Mouse (Mus musculus): Measurements from ENCODE around the gene Ift122.
A peak's percentile ranks its signal among the peaks of the same experiment; 100 is the strongest.
"Not testable (repeated sequence)": the region's sequence is repeated elsewhere in the genome, so short reads cannot be mapped to it uniquely, and the experiment has no call there.

The Ift122 gene

DNA sequence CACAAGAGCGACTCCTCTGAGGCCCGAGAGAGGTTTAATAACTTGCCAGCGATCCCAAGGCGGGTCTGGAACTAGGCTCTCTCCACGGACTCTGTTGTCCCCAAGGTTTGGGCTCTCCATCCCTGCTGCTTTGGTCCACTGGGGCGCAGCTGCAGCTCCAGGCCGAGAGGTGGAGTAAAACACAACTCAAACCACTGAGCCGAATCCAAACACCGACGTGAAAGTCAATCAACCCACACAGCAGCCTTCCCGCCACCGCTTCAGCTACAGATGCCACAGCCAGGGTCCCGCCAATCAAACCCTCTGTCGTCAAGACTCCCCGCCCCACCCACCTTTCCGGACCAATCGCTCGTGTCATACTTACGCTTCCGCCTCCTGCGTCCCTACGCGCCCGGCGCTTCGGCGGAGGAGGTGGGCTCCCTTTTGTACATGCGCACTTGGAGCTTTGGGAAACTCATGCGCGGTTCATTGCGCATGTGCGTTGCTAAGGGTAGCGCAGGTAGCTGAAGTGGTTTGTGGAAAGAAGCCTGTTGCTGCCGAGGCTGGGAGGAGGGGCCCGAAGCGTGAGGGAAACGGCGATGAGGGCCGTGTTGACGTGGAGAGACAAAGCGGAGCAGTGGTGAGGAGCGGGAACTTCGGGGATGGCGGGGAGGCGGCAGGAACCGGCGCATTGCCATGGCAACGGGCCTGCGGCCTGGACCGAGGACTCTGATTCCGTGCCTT is at the start of gene Ift122, which contains the start of gene Mbd4:
Gene Ift122 (plus strand): TSS at position 380 of the 723 bp plus-strand sequence.
Gene Mbd4 (minus strand): TSS at position 281 of the 723 bp plus-strand sequence.
- peak; percentile 99 for DNase-seq

DNA sequence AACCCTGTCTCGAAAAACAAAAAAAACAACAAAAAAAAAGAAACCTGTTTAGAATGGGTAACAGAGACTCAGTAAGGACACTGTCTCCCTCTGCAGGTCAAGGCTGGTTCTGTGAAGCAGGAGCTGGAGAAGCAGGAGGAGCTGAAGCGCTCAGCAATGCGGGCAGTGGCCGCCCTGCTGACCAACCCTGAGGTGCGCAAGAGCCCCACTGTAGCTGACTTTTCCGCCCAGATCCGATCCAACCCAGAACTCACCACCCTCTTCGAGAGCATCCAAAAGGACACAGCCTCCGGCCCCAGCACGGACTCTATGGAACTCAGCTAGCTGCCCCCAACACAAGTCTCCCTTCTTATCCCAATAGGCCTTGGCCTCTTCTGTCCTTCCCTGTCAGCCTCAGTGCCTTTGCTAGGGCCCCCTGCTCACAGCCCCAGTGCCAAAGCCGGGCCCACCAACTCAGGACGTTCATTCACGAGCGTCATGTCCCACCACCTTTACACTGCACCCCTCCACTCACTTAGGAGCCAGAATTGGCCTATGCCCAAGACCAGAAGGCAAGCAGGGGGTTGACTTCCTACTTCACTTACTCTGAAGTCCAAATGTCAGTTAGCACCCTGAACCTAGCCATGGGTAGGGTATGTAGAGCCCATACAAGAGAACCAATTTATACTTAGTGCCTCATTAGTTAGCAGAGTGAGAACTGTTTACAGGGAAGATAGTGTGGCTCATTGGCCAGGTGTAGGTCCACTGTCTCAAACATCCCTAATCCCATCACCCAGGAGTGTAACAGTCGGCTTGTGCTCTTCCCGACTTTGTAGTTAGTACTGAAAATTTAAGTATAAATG is 49.5 kb upstream of the Ift122 start:
- DNase-seq: peak; percentile 68

DNA sequence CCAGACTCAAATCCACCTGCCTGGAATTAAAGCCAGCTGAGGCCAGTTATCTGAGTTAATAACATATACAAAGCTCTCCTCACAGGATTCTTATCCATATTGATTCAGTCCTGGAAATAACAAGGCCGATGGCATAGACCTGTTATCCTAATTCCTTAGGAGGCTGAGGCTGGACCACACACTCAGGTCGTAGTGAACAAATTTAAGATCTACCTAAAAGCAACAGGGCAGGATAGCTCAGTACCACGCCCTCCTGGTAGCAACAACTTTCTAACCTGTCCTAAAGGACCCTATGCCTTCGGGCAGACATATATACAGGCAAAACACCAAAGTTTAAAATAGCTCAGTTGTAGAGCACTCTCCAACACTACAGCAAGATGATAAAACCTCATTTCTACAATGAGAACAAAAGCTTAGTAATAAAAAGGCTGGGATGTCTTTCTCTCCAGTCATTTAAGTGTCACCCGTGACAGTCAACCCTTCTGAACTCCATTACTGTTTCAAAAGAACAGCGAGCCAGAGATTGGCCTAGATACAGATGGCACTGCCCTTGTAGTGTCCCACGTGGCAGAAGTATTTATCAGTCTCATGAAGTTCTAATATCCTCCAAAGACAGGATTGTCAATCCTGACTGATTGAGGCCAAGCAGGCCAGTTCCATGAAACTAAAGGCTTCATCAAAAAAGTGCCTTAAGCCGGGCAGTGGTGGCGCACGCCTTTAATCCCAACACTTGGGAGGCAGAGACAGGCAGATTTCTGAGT is 48.7 kb upstream of the Ift122 start:
- no peak for DNase-seq

DNA sequence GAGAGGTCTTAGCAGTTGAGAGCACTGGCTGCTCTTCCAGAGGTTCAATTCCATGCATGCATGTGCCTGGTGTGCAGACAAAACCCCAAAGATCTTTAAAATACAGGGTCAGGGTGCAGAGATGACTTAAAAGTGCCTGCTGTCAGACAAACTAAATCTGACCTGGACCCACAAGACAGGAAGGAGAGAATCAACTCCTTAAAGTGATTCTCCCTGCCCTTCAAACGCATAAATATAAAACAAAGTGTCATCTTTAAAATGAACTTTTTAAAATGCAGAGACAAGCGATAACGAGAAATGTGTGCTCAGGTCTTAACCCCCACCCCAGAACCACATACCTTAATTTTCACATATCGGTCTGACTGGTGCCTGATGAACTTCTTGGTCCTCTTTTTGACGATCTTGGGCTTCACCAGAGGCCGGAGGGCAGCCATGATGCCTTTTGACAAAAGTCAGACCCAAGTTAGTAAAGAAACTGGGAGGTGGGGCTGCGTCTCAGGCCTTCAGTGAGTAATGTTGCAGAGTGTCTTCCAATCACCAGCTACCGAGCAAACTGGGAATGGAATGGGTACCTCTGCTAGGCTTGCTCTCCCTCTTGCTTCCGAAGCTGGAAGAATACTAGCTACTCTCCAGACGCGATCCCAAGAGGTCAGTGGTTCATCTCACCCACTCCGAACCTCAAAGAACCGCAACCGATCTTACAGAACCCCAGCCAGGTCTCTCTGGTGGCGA is 45.6 kb upstream of the Ift122 start:
- no peak for DNase-seq

DNA sequence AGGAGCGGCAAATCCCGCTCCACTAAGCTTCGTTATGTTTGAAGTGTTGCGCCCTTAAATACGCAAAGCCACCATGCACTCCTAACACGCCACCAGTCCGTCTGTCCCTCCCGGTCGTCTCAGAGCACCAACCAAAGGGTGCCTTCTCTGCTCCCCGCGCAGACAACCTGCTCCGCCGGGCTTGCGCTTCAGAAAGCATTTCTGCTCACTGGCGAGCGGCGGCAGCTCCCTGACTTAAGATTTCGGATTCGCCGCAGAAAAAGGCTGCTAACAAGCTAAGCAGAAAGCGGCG is 45.1 kb upstream of the Ift122 start:
- DNase-seq: no peak

DNA sequence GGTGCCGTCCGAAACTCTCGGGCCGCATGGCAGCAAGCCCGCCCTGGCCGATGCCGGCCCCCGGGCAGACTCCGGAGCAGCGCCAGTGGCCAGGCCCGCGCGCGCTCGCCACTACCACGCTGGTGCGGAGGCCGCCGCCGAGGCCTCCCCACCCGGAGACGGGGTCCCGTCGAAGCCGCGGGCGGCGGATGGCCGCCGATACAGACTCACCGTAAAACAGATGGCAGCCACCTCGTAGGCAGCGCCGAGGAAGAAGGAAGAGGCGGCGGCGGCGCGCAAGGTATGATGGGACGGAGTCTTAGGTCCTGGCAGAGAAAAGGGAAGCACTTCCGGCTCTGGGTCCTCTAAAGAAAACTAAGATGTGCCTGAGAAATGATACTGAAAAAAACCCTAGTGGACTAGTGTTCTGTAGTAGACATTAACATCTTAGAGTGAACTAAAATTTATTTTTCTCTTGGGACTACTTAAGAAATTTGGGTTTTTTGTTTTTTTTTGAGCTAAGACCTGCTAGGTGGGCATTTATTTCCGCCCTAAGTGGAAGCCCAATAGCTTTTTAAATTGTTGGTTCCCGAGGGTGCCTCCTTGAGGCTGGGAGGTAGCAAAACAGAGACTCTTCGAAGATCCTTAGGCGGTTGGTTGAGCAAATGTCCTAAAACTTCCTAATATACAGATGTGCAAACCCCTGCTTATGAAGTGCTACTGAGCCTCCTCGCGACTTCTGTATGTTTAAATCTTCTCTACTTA is 44.6 kb upstream of the Ift122 start, which contains the start of gene Rpl32:
Gene Rpl32 (minus strand): TSS at position 260 of the 744 bp plus-strand sequence.
- DNase-seq: peak; percentile 88

DNA sequence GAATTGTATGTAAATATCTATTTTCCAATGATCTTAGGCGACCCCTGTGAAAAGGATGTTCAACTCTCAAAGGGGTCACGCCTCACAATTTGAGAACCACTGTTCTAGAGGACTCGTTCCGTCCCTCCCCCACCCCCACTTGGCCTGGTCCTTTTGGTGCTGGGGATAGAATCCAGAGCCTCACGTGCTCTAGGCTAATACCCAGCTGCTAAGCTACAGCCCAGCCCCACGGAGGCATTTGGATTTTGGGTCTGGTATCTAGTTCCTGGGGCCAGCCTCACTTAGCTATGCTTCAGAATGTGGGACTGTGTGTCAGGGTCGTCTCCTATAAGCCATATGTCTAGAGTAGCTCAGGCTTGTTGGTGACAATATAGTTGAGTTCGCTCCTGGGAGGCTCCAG is 41.7 kb upstream of the Ift122 start:
- no peak for DNase-seq

DNA sequence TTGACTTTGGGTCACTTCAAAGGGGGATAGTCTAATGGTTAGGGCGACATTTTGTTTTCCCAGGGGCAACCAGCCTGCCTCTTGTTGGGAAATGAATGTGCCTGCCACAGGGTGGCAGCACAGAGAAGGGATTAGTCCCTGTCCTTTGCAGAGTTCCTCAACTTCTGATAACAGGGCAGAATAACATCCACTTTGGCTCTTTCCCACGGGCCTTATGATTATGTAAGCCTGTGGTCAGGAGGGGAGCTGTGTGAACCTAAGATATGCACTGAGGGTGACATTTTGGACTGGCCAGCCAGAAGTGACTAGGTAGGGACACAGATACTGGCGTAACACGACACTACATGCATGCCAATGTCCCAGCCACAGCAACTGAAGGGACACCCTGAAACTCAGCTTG is 39.2 kb upstream of the Ift122 start:
- DNase-seq: peak; percentile 37

DNA sequence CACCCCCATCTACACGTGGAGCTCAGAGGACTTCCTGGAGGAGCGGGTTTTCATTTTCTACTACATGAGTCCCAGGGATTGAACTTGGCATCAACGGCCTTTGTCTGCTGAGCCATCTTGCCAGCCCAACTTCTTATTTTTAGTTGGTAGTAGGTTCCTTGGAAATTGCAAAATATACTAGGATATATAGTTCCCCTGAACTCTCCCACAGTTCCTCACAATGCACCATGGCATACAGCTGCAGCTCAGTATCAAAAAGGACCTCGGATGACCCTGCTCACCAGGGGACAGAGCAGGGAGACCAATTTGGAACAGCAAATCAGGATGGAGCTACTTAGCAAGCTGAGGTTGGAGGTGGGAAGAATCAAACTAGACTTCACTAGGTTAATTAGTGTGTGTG is 38.2 kb upstream of the Ift122 start:
- DNase-seq: no peak

DNA sequence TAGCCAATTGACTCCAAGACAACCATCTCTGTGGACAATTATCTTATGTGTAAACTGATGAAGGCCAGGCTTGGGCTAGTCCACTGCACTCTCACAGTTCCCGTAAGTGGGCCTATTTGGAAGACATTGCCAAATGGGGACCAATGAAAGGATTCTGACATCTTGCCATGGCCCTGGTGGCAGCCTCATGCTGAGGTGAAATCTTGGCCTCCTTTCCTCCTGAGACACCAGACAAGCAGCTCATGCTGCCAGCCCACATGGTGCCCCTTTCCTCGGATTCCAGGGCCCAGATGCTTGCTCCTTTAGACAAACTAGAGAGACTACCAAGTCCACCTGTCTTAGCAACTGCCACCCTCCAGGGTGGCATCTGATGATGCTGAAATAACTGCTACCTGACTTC is 35.1 kb upstream of the Ift122 start:
- DNase-seq: no peak

DNA sequence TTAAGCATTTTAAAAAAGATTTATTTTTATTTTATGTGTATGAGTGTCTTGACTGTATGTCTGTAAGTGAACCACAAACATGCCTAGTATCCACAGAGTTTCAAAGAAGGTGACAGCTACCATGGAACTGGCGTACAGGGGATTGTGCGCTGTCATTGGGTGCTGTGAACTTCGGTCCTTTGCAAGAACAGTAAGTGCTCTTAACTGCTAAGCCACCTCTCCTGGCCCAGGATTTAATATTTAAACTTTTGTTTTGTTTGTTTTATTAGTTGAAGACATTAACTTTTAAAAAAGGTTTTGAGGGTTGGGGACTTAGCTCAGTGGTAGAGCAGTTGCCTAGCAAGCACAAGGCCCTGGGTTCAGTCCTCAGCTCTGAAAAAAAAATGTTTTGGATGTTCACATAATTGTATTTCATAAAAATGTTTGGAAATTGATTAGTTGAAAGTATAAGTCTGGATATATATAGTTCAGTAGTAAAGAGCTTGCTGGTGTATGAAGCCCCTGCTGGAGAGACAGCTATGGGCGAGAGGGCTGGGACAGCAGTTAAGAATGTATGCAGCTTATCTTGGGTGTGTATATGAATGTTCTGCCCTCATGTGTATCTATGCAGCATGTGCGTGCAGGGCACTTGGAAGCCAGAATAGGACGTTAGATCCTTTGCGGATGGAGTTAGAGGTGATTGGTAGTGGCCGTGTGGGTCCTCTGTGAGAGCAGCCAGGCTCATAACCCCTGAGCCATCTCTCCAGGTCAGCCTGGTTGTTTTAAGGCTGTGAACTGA is 31.9 kb upstream of the Ift122 start:
- no peak for DNase-seq

DNA sequence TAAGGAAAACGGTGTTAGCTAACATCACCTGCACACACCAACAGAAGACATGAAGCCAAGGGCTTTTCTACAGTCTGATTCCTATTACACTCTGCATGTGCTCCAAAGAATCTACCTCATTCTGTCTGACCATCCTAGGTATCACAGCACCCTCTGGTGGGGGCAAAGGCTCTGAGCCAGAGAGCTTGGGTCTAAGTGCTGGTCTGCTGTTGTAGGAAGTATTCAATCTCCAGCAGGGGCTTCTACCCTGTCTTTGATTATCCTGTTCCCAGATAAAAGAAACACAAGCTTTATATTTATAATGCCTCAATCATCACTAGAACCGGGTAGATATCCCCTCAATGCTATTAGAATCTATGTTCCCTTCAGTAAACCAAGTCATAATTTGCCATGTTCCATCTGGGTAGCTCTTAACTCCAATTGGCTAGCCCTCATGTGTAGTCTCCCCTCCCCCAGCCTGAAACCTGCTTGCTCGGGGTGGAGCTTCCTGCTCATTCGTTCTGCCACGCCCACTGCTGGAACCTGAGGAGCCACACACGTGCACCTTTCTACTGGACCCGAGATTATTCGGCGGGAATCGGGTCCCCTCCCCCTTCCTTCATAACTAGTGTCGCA is 29.3 kb upstream of the Ift122 start:
- DNase-seq: not testable (repeated sequence)

DNA sequence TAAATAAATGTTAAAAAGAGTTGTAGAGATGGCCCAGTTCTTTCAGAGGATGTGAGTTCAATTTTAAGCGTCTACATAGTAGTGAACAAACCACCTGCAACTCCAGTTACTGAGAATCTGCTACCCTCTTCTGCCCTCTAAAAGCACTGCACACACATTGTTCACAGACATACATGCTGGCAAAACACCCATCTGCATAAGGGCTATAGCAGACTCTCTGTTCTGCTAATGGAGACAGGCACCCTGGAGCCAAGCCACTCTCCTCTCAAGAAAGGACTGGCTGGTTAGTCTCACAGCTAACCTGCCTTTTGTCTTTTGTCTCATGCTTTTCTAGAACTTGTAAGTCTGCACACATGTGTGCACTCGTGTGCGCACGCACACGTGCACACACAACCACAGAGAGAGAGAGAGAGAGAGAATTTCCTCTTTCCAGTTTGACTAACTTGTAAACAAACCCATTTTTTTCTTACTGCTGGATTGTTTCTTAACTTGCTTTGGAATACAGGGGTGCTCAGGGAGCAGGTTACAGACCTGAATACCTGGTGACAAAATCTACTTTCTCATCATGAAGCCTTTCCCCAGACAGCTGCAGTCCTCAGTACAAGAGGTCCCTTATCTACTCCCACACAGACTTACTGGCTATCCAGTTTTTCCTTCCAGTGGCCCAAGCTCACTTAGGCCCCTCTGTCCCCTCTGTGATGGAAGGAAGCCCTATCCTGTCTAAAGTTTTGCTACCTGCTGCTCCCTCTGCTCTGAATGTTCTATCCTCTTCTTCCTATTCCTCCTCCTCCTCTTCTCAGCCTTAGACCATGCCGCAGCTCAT is 22.3 kb upstream of the Ift122 start:
- DNase-seq: no peak

DNA sequence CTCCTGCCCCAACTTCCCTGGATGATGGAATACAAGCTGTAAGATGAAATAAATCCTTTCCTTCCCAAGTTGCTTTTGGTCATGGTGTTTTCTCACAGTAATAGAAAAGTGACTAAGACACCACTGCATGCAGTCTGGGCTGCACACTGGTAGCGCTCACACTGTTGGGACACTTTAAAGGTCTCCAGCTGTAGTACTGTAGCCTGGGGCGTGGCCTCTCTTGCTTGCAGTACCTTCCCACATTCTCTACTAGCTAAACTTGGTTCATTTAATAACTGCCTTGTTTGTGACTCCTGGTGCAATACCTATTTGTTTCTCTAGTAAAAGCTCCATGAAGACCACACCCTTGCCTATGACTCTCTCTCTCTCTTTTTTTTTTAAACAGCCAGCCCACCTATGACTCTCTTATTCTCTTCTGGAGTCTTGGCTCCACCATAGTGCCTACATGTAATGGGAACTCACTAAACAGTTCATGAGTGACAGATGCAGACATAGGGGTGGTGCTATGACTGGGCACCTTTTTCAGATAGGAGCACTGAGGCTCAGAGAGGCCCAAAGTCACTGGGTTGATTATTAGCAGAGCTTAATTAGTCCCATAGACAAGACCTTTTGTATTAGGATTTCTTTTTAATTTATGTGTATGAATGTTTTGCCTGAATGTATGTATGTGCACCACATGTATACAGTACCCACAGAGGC is 21.0 kb upstream of the Ift122 start:
- no peak for DNase-seq

DNA sequence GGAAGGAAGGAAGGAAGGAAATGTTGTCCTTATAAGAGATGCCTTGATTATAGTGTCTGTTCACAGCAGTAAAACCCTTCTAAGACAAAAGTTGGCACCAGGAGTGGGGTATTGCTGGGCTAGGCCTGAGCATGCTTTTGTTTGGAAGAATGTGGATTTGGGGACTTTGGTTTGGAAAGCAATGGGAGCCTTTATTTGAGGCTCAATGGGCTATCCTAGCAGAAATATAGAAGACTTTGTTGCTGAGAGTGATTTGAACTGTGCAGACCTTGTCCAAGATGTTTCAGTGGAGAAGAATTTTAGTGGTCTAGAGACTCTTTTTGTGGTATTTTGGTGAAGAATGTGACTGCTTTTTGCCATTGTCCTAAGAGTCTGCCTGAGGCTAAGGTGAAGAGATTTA is 19.4 kb upstream of the Ift122 start:
- DNase-seq: no peak

DNA sequence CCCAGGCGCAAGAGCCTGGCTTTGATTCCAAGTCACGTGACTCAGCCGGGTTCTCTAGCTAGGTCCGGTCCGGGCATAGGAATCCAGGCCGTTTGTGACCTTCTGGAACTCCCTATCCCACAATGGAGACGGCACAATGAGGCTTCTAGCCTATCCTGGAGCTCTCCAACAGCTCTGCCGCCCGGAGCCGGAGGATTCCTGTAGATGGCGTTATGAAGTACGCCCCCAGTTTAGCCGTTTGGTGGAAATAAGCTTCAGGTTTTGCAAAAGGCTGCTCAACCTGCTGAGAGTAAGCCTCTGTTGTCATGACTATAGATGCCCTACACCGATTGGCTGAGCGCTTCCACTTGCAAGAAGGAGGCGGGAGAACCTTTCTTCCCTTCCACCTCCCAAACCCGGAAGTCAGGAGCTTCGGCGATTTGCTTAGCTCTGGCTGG is 15.1 kb upstream of the Ift122 start, which contains the start of gene Efcab12:
Gene Efcab12 (minus strand): TSS at position 252 of the 437 bp plus-strand sequence.
- DNase-seq: peak; percentile 72

DNA sequence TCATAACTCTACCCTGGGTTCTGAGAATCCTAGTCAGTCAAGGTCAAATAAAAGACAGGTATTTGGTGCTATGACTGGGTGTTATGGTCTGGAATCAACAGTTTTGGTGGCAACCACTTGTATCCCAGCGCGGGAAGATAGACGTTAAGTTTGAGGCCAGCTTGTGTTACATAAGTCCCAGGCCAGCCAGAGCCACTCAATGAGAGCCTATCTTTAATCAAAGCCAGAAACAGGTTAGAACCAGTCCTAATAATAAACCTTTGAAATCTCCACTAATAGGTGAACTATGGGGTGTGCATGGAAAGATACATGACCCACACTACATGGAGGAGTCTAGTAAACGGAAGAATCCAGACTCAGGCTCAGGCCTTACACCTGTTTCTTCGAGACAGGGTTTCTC is 14.5 kb upstream of the Ift122 start:
- no peak for DNase-seq

DNA sequence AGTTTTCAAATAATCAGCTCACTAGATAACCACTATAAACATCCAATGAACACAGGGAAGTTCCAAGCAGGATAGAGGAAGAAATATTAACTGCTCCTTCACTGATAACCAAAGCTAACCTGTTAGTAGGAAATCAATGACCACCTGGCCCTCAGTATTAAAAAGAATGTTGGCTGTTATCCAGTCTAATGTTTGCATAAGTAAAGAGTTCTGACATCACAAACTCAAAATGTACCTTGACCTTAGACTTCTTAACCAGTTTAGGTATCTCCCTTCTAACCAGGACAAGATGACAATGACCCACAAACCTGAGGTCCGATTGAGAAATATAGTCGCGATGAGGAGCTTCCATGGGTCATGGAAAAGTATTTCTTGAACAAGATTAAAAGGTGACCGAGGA is 8.3 kb upstream of the Ift122 start:
- DNase-seq: no peak

Data from right cerebral cortex, postnatal 25 days (tissue).